Mouse (Mus musculus) gastrocnemius, postnatal 10 days (tissue): ENCODE data around the gene Aspa. TPM values are rescaled to one million over a fixed set of nuclear protein-coding genes. Genes with fewer than 3 reads are reported as not detected.

Experiments used
- DNase-seq: peaks from one replicate; pipeline ENCODE4 v3.0.0; 2021; ENCODE audit warnings: mixed read lengths
- total RNA-seq, 2 experiments: library from RNA; stranded (reverse); gene quantifications; 2 replicates each; pipeline ENCODE4 v1.2.3; 2021

The Aspa gene
- total RNA-seq, 2 experiments from 2014 or later: 1.5 to 2.2 TPM

- DNase-seq: no peak
These were observed 71.9 kb downstream of the Aspa start for GRCm38 (mm10) chr11:73257362-73257945.

Other genes starting within 250 kb of the Aspa start
- under 1 TPM; 0.05 to 0.20 TPM for gene Itgae, start 239.0 kb downstream of the Aspa start, total RNA-seq
- 1 to 10 TPM; 1.7 to 2.0 TPM for gene Haspin, start 191.3 kb downstream of the Aspa start, total RNA-seq
- 1 to 10 TPM; 6.0 to 7.2 TPM for gene P2rx5, start 169.2 kb downstream of the Aspa start, total RNA-seq
- 10 to 100 TPM; 70.7 to 81.6 TPM for gene Emc6, start 152.6 kb downstream of the Aspa start, total RNA-seq
- 10 to 100 TPM; 30.2 to 32.3 TPM for gene Tax1bp3, start 152.5 kb downstream of the Aspa start, total RNA-seq
- 10 to 100 TPM in 1 of 2 experiments, 1 to 10 TPM in 1; 9.4 to 12.1 TPM for gene Ctns, start 130.6 kb downstream of the Aspa start, total RNA-seq
- 1 to 10 TPM; 1.9 TPM for gene Shpk, start 130.1 kb downstream of the Aspa start, total RNA-seq
- gene Trpv1, start 95.3 kb downstream of the Aspa start, total RNA-seq: under 1 TPM in 1 of 2 experiments, not detected in 1; 0.16 TPM
- gene Trpv3, start 62.2 kb downstream of the Aspa start, total RNA-seq: under 1 TPM; 0.05 to 0.07 TPM
- gene Gm49340, start 145 bp upstream of the Aspa start, total RNA-seq: not detected
- gene Spata22, start 145 bp upstream of the Aspa start, total RNA-seq: not detected
- gene Olfr20, start 21.2 kb upstream of the Aspa start, total RNA-seq: not detected
- not detected for gene Olfr376, start 41.6 kb upstream of the Aspa start, total RNA-seq
- not detected for gene Olfr1, start 70.0 kb upstream of the Aspa start, total RNA-seq
- not detected for gene Olfr378, start 98.9 kb upstream of the Aspa start, total RNA-seq
- gene Olfr380, start 127.9 kb upstream of the Aspa start, total RNA-seq: not detected
- not detected for gene Olfr381, start 162.0 kb upstream of the Aspa start, total RNA-seq
- not detected for gene Olfr382, start 187.6 kb upstream of the Aspa start, total RNA-seq